Mouse (Mus musculus) kidney, postnatal 14 days (tissue): ENCODE measurements around the gene Josd2.

Source experiments
- DNase-seq: peaks from one replicate; pipeline ENCODE4 v3.0.0; 2022; ENCODE audit warnings: mixed read lengths

Josd2 gene

GRCm38 (mm10) chr7:44446070-44446855 lies 21.5 kb upstream of the Josd2 start:
- DNase-seq, result no peak

DNA sequence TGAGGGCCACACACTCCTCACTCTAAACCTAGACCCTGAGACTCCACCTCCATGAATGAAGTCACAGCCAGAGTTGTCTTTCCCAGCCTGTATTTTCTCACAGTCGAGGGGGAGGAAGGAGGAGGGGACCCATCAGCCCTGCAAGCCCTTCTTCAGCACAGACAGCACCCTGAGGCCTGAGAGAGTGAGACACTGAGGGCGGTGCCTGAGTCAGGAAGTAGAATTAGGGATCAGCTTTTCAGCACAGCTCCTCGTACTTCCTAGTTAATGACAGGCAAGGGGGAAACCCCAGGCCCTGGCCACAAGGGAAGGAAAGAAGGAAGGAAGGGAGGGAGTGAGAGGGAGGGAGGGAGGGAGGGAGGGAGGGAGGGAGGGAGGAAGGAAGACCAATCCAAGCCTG lies 14.5 kb upstream of the Josd2 start:
- no peak for DNase-seq

DNA sequence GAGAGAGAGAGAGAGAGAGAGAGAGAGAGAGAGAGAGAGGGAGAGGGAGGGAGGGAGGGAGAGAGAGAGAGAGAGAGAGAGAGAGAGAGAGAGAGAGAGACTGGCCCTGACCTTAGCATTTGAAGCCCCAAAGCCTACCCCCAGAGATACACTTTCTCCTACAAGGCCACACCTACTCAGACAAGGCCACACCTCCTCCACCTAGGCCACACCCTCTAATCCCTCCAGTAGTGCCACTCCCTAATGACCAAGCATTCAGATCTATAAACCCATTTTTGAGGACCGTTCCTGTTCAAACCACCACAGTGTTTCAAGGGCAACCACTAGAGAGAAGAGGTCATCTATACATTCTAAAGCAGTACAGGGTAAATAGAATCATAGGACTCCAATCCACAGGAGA lies 11.5 kb upstream of the Josd2 start:
- DNase-seq, result no peak

DNA sequence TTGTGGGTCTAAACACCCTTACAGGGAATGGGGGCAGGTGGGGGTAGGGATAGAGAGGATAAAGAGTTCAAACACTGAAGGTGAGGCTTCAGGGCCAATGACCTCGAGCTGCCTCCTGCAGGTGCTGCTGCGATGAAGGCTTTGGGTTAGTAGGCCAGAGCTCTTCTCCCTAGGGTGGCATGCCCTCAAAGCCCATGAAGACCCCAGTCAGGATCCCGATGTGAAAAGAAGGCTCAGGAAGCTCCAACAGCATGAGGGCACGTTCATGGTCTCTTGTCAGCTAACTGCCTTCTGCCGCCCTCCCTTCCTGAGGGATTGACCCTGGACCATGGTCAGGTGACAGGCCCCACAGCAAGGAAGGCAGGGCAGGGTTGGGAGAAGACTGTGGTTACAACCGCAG lies 7.7 kb upstream of the Josd2 start:
- no peak for DNase-seq

GRCm38 (mm10) chr7:44460767-44461502 lies 6.8 kb upstream of the Josd2 start:
- no peak for DNase-seq

DNA sequence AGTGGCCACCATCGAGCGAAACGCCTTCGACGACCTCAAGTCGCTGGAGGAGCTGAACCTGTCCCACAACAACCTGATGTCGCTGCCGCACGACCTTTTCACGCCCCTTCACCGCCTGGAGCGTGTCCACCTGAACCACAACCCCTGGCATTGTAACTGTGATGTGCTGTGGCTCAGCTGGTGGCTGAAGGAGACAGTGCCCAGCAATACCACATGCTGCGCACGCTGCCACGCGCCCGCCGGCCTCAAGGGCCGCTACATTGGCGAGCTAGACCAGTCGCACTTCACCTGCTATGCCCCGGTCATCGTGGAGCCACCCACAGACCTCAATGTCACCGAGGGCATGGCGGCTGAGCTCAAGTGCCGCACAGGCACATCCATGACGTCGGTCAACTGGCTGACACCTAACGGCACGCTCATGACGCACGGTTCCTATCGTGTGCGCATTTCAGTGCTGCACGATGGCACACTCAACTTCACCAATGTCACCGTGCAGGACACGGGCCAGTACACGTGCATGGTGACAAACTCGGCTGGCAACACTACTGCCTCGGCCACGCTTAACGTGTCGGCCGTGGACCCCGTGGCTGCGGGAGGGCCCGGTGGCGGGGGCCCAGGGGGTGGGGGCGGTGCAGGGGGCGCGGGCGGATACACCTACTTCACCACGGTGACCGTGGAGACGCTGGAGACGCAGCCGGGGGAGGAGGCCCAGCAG lies 6.1 kb upstream of the Josd2 start:
- no peak for DNase-seq

DNA sequence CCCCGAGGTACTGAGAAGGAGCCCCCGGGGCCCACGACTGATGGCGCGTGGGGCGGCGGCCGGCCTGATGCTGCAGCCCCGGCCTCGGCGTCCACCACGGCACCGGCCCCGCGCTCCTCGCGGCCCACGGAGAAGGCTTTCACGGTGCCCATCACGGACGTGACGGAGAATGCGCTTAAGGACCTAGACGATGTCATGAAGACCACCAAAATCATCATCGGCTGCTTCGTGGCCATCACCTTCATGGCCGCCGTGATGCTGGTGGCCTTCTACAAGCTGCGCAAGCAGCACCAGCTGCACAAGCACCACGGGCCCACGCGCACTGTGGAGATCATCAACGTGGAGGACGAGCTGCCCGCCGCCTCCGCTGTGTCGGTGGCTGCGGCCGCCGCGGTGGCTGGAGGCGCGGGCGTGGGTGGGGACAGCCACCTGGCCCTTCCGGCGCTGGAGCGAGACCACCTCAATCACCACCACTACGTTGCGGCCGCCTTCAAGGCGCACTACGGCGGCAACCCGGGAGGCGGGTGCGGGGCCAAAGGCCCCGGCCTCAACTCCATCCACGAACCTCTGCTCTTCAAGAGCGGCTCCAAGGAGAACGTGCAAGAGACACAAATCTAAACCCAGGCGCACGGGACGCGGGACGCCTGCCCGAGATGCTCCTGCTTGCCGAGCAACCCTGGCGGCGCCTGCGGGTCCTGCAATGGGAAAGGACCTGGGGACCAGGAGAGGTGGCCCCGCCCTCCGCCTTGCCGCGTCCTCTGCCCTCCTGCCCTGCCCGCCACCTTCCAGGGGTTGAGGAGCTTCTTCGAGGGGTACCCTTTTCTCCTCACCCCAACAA lies 5.3 kb upstream of the Josd2 start:
- DNase-seq, result peak; percentile 53

DNA sequence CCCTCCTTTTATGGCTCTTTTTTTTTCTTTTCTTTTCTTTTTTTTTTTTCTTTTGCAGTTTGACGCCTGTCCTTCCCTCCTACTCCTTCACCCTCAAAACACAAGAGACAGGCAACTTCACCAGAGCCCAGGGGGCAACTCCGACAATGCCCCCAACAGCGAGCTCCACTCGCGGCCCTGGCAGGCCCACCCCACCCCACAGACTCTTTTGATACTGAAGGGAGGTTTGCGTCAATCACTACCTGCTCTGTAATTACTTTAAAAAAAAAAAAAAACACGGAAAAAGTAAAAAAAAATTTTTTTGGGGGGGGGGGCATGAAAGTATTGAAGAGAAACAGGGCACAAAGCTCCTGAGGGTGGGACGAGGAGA lies 4.7 kb upstream of the Josd2 start:
- DNase-seq, result no peak

DNA sequence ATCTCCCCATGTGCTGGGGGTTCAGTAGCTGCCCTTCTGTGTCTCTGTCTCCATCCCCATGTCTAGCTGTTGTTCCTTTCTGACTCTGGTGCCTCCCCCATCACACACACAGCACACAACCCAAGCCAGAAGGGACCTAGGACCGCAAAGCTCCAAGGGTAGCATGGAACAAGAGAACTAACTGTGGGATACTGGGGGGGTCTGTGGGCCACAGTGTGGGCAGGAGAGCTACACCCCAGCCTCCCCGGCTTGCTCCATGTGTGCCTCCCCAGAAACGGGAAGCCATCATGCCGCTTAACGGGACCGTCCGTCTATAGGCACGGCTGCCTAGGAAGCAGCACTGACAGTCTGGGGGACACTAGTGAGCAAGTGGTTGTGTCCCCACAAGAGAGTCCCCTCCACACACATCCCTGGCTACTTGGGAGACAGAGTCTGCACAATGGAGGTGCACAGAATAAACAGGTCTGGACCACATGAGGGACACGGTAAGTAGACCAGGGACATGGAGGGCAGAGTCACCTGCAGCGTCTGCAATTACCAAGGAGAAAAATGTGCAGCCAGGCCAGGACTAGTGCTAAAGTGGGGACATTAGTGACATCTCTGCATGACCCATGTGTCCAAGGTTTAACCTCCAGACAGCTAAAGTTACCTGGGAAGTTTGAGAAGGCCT lies 4.1 kb upstream of the Josd2 start:
- DNase-seq, result no peak

DNA sequence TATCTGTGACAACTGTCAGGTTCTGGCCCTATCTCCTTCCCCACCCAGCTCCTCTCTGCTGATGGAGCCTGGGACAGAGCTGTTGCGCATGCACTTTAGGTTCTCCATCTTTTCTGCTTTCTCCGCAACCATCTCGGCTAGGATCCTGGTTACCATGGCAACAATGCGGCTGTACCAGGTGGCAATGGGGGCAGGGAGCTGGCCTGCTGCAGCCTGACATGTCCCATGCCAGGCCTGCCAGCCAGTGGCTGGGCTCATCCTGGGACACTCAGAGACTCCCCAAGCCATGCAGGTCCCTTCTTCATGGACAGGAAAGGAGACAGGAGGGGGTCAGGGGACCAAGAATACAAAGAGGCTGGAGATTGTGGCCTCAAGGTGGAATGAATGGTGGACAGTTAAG lies 3.3 kb upstream of the Josd2 start:
- no peak for DNase-seq

DNA sequence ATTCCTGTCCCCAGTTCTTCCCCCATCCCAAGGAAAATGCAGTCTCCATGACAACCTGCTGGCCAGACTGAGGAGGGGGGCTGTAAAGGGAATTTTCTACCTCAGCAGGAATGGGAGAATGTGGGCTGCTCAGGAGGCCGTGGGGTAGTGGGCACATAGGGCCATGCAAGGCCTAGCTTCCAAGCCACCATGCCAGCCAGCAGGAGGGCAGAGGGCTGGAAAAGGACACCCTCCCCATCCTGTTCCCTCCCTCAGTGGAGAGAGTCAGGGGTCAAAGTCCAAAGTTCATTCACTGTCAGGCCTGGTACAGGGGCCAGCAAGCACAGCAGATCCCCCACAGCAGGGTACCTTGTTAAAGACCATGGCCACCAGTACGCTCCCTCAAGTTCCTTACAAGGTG lies 2.7 kb upstream of the Josd2 start, which contains the start of gene Aspdh:
Aspdh (plus strand) TSS at position 281 of the 400 bp plus-strand sequence.
- DNase-seq, result peak; percentile 71

DNA sequence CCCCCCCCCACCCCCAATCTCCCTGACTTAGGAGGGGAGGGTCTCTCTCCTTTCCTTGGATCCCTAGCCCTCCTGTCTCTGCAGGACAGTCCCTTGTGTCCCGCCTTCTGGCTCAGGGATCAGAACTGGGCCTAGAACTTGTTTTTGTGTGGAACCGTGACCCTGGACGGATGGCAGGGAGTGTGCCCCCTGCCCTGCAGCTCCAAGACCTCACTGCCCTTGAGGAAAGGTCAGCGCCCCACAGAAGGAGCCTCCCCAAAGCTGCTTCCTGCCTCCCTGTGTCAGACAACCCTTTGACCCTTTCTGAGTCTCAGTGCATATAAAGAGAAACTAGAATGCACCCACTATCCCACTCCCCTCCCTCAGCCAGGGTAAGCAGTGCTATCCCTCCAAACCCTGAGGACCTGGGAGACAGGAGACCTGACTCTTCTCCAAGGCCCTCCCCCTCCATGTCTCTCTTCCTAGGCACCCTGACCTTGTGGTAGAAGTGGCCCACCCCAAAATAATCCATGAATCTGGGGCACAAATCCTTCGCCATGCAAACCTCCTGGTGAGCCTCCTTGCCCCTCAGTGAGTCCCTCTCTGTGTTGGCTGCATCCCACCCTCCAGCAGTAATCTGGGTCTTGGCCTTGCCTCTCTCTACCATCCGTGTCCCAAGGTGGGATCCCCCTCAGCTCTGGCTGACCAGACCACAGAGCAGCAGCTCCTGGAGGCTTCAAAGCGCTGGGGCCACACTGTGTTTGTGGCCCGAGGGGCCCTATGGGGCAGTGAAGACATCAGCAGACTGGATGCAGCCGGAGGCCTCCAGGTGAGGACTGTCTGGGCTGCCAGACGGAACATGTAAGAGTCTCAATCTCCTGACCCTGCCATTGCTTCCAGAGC lies 1.5 kb upstream of the Josd2 start:
- no peak for DNase-seq

DNA sequence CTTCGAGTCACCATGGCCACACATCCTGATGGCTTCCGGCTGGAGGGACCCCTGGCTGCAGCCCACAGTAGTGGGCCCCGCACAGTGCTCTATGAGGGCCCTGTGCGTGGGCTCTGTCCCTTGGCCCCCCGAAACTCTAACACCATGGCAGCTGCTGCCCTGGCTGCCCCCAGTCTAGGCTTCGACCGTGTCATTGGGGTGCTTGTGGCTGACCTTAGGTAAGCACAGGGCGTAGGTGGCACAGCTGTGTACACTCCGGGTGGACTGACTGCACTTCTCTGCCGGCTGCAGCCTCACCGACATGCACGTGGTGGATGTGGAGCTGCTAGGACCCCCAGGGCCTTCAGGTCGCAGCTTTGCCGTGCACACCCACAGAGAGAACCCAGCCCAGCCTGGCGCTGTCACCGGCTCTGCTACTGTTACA lies 880 bp upstream of the Josd2 start:
- no peak for DNase-seq

DNA sequence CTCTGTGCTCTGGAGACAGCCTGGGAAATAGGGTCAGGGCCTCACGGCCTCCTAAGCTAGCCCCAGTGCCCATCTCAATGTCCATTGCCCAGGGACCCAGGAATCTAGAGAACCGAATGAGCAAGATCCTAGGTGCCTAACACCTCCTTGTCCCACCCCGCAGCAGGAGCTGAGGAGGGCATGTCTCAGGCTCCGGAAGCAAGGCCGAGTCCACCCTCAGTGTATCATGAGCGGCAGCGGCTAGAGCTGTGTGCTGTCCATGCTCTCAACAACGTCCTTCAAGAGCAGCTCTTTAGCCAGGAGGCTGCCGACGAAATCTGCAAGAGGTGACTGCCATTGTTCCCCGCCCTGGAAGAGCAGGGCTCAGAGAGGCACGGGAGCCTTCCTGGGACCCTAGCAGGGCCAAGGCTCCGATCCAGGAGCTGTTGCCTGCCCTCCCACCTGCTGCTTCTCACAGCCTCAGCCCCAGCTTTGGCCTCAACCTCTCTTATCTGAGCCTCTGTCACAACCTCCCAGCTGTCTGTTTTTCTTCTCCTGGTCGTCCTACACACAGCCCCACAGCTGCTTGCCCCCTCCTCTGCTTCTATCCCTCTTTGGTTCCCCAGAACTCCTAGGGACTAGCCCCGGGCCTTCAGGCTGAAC lies 985 bp downstream of the Josd2 start:
- DNase-seq, result no peak

- no peak for DNase-seq
Observed at GRCm38 (mm10) chr7:44469677-44470675, 2.2 kb downstream of the Josd2 start.

DNA sequence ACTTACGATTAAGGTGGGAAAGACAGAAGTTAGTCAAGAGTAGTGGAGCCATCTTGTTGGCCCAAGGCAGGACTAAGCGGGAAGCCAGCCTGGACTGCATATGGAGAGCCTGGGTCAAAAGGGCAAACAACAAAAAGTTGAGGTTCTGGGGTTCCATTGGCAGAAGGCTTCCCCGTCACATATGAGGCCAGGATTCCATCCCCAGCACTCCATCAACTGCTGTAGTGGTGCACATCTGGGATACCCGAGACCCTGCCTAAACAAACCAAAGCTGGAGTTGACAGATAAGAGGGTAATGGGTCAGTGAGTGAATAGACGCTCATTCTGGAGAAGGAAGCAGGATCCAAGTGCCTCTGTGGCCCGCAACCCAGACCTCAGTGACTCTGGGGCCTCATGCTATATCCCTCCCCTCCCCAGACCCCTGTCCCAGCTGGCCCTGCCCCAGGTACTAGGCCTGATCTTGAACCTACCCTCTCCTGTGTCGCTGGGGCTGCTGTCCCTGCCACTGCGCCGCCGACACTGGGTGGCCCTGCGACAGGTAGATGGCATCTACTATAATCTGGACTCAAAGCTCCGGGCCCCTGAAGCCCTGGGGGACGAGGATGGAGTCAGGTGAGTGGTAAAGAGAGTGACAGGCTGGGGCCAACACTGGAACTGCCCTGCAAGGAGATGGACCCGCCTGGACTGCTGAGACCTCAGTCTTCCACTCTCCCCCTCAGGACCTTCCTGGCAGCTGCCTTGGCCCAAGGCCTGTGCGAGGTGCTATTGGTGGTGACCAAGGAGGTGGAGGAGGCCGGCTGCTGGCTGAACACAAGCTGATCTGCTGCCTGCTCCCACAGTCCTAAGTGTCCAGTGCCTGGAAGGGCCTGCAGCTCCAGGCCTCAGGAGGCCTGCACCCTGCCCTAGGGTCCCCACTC lies 3.2 kb downstream of the Josd2 start:
- DNase-seq, result no peak

GRCm38 (mm10) chr7:44471880-44472557 lies 4.2 kb downstream of the Josd2 start:
- no peak for DNase-seq

GRCm38 (mm10) chr7:44472558-44472885 lies 4.7 kb downstream of the Josd2 start:
- DNase-seq, result no peak
